Mouse (Mus musculus) ES-Bruce4 (cell line): ENCODE measurements around the gene Hyal2. TPM values are rescaled to one million over a fixed set of nuclear protein-coding genes. Genes with fewer than 3 reads are reported as not detected.

ENCODE experiments used
- H3K27ac ChIP-seq: 2 replicates; pipeline ENCODE4 v1.5.1; 2012; ENCODE audit warnings: low read length, inconsistent platforms; ENCODE audit not compliant: insufficient read depth
- H3K27me3 ChIP-seq: 2 replicates; pipeline ENCODE4 v1.6.1; 2012; ENCODE audit warnings: mild to moderate bottlenecking, low read length, inconsistent platforms; ENCODE audit not compliant: control insufficient read depth, poor library complexity, insufficient read depth, severe bottlenecking
- H3K36me3 ChIP-seq: 2 replicates; pipeline ENCODE4 v1.6.1; 2012; ENCODE audit warnings: inconsistent platforms, mild to moderate bottlenecking, low read length, moderate library complexity; ENCODE audit not compliant: control insufficient read depth, poor library complexity, insufficient read depth, severe bottlenecking
- H3K4me1 ChIP-seq: one replicate; pipeline ENCODE4 v1.8.1; 2011; ENCODE audit warnings: low read length; ENCODE audit not compliant: control insufficient read depth, insufficient read depth
- H3K4me3 ChIP-seq: 2 replicates; pipeline ENCODE4 v1.5.1; 2011; ENCODE audit warnings: low read depth, mild to moderate bottlenecking, low read length
- H3K9ac ChIP-seq: 2 replicates; pipeline ENCODE4 v1.6.1; 2012; ENCODE audit warnings: low read depth, mild to moderate bottlenecking, inconsistent platforms; ENCODE audit not compliant: poor library complexity, severe bottlenecking
- H3K9me3 ChIP-seq: replicated peaks from 2 replicates; pipeline ENCODE4 v1.6.1; 2012; ENCODE audit warnings: mild to moderate bottlenecking, low read length, inconsistent platforms; ENCODE audit not compliant: control insufficient read depth, poor library complexity, insufficient read depth, severe bottlenecking
- CTCF ChIP-seq: IDR thresholded peaks from one replicate; pipeline ENCODE4 v1.8.1; 2011; ENCODE audit warnings: low read depth, low read length
- EP300 ChIP-seq: IDR thresholded peaks from 2 replicates; pipeline ENCODE4 v1.6.1; 2011; ENCODE audit warnings: low read depth, low read length; ENCODE audit not compliant: insufficient read depth
- POLR2A ChIP-seq: IDR thresholded peaks from one replicate; pipeline ENCODE4 v1.8.1; 2011; ENCODE audit warnings: low read length; ENCODE audit not compliant: insufficient read depth
- polyA plus RNA-seq: library from polyadenylated mRNA; stranded (reverse); fragments of >200 nt; gene quantifications from 2 replicates; pipeline ENCODE4 v1.2.4, GENCODE M21; 2011; ENCODE audit warnings: low read depth; ENCODE audit not compliant: missing spikeins, insufficient read depth, insufficient read length

Hyal2 gene
- polyA plus RNA-seq, 1 experiment, result 38.7 TPM

GRCm38 (mm10) chr9:107607653-107608245, 40.0 kb downstream of the Hyal2 start:
- no peaks in the 10 kb centered on the region for H3K36me3 ChIP-seq
- peaks cover 15% of the 10 kb centered on the region for H3K4me1 ChIP-seq
- no peak overlapping the region for H3K9ac ChIP-seq
- no peak overlapping the region for H3K4me3 ChIP-seq
- H3K27me3 ChIP-seq, result no peaks in the 10 kb centered on the region
- no peaks in the 10 kb centered on the region for H3K9me3 ChIP-seq
- no peak overlapping the region for H3K27ac ChIP-seq
- TF ChIP-seq POLR2A (no peak), EP300 (no peak), CTCF (no peak)

- no peaks in the 10 kb centered on the region for H3K9me3 ChIP-seq
- H3K27me3 ChIP-seq, result no peaks in the 10 kb centered on the region
- H3K36me3 ChIP-seq, result no peaks in the 10 kb centered on the region
- no peak within 1 kb of the TSS for H3K27ac ChIP-seq
- peaks cover 15% of the 10 kb centered on the region for H3K4me1 ChIP-seq
- 0 out of 2 replicates have a peak within 1 kb of the TSS, but pooled peaks have one; percentile 15 for H3K9ac ChIP-seq
- TF ChIP-seq EP300 (0 out of 2 replicates have a peak, but pooled peaks have one; percentile 36), CTCF (no peak), POLR2A (no peak)
- no peak within 1 kb of the TSS; the same call in 1 of the 2 replicates for H3K4me3 ChIP-seq
Observed at GRCm38 (mm10) chr9:107608741-107609432, 41.1 kb downstream of the Hyal2 start, which contains the start of gene Sema3b. Gene Sema3b, minus strand, starts transcription at chr9:107609229.

GRCm38 (mm10) chr9:107609433-107609830, 41.7 kb downstream of the Hyal2 start:
- H3K9me3 ChIP-seq, result no peaks in the 10 kb centered on the region
- H3K27me3 ChIP-seq, result no peaks in the 10 kb centered on the region
- H3K9ac ChIP-seq, result 0 out of 2 replicates have a peak overlapping the region, but pooled peaks have one; percentile 15
- 0 out of 2 replicates have a peak, but pooled peaks cover 2% of the 10 kb centered on the region for H3K36me3 ChIP-seq
- no peak overlapping the region for H3K27ac ChIP-seq
- H3K4me1 ChIP-seq, result peaks cover 12% of the 10 kb centered on the region
- no peak overlapping the region for H3K4me3 ChIP-seq
- TF ChIP-seq CTCF (no peak), EP300 (no peak), POLR2A (no peak)

- peaks cover 23% of the 10 kb centered on the region for H3K36me3 ChIP-seq
- H3K4me3 ChIP-seq, result peak overlapping the region; percentile 63
- TF ChIP-seq EP300, result no peak
- no peak for TF ChIP-seq CTCF
- TF ChIP-seq POLR2A, result no peak
- H3K9me3 ChIP-seq, result no peaks in the 10 kb centered on the region
- peak overlapping the region; percentile 59 for H3K9ac ChIP-seq
- no peak overlapping the region for H3K27ac ChIP-seq
- H3K27me3 ChIP-seq, result no peaks in the 10 kb centered on the region
- H3K4me1 ChIP-seq, result peaks cover 8% of the 10 kb centered on the region
Observed at GRCm38 (mm10) chr9:107611456-107612190, 43.9 kb downstream of the Hyal2 start.

GRCm38 (mm10) chr9:107612191-107612944, 44.6 kb downstream of the Hyal2 start:
- Histone ChIP-seq H3K9me3 (no peaks in the 10 kb centered on the region), H3K27me3 (no peaks in the 10 kb centered on the region), H3K27ac (no peak overlapping the region), H3K9ac (peak overlapping the region; percentile 59), H3K4me3 (peak overlapping the region; percentile 63), H3K4me1 (peaks cover 6% of the 10 kb centered on the region), H3K36me3 (peaks cover 23% of the 10 kb centered on the region)
- peak; percentile 83 for TF ChIP-seq CTCF
- TF ChIP-seq POLR2A, result no peak
- peak; percentile 66 for TF ChIP-seq EP300
